Mouse (Mus musculus) right cerebral cortex, adult 18-20 months (tissue): ENCODE results near the gene Ramp3.
A peak's percentile ranks its signal among the peaks of the same experiment; 100 is the strongest.
"Not testable (repeated sequence)": the region's sequence is repeated elsewhere in the genome, so short reads cannot be mapped to it uniquely, and the experiment has no call there.

Source experiments
- DNase-seq: peaks from one replicate; pipeline ENCODE4 v3.0.0; 2022; ENCODE audit warnings: mixed read lengths

Gene Ramp3

GRCm38 (mm10) chr11:6658271-6658670, at the start of gene Ramp3:
Gene Ramp3, plus strand, starts transcription at chr11:6658521.
- no peak for DNase-seq

GRCm38 (mm10) chr11:6615250-6616205, 42.8 kb upstream of the Ramp3 start:
- DNase-seq: no peak

- no peak for DNase-seq
These were observed 34.6 kb upstream of the Ramp3 start for GRCm38 (mm10) chr11:6623704-6624103.

GRCm38 (mm10) chr11:6624619-6625382, 33.5 kb upstream of the Ramp3 start:
- no peak for DNase-seq

DNA sequence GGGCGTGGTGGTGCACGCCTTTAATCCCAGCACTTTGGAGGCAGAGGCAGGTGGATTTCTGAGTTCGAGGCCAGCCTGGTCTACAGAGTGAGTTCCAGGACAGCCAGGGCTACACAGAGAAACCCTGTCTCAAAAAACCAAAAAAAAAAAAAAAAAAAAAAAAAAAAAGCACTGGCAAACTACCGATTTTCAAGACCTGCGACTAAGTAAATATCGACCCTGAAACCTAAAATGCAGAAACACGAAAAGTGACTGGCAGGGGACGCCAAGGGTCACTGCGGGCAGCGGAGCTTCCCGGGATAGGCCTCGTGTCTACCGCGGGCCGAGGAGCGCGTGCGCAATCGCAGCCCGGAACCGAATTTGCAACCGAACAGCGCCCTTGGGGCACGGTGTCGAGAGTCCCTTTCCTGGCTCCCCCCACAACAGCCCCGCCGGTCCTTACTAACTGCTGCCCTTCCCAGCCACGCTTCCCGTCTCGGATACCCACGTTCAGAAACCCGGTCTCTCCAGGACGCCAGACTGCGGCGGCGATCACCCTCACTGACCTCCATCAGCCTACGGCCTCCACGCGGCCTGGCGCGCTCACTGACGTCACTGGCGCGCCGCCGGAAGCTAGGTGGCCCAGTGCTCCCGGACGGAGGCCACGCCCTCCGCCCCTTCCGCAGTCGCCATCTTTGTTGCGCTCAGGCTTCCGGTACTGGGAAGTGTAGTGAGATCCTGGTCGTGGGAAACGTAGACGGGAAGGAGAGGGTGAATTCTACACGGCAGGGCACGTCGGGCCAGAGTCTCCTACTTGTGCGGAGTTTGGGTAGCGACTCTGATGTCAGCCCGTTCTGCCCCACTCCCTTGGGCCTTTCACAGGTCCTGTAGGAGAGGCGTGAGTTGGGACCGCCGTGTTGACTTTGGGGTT, 32.6 kb upstream of the Ramp3 start, which contains the start of gene Tbrg4:
Tbrg4 (minus strand) TSS at position 590 of the 910 bp plus-strand sequence.
- DNase-seq: peak; percentile 94

DNA sequence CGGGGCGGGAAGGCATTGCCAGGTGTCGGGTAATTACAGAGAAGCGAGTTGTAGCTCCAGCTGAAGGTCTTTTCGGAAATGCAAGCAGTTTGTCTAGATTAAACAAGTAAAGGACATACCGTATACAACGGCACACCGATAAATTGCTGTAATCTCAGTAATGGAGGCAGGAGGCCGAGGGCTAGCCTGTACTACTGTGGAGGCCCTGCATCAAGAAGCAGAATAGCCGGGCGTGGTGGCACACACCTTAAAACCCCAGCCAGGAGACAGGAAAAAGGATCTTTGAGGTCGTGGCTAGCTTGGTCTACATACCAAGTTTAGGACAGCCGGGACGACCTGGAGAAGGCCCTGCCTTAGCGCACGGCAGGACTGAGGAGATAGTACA, 31.9 kb upstream of the Ramp3 start:
- DNase-seq: peak; percentile 14

- no peak for DNase-seq
These were observed 30.6 kb upstream of the Ramp3 start for GRCm38 (mm10) chr11:6627731-6628130.

- DNase-seq: peak; percentile 28
These were observed 29.8 kb upstream of the Ramp3 start for GRCm38 (mm10) chr11:6628568-6628967.

DNA sequence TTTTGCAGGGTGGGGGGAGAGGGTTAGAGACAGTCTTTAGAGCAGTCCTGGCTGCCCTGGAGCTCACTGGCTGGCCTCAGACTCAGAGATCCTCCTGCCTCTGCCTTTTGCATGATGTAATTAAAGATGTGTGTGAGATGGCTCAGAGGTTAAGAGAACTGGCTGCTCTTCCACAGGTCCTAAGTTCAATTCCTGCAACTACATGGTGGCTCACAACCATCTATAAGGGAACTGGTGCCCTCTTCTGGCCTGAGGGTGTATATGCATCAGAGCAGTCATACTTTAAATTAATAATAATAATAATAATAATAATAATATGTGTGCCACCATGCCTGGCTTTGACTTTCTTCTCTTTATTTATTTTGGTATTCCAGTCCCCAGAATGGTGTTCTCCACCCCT, 28.7 kb upstream of the Ramp3 start:
- no peak for DNase-seq

DNA sequence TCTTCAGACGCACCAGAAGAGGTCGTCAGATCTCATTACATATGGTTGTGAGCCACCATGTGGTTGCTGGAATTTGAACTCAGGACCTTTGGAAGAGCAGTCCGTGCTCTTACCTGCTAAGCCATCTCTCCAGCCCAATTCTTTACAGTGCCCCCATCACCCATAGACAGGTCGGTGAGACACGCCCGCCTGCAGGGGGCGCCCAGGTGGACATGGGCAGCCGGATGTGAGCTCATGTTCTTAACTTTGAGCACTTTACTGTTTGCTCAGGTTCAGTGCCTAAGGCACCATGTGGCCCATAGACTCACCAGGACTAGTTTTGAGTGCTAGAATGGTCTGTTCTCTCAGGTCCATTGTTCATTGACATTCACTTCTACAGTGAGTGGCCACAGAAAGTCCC, 22.2 kb upstream of the Ramp3 start:
- no peak for DNase-seq

DNA sequence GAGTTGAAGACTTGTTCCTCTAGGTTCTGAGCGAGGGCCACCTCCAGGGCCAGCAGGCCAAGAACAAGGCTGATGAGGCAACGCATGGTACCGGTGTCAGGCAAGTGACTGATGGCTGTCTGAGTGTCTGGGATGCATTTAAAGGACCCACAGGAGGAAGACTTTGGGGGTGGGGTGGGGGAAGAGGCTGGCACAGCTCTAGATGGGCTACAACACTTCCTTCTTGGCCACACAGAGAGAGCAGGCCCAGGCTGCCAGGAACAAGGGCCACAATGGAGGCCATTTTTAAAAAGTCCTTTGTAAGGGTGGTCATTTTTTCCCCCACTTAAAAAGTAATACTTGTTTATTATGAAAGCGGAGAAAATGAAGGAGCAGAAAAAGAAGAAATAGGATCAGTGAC, 19.8 kb upstream of the Ramp3 start, which contains the start of gene Wap:
Wap (minus strand) TSS at position 101 of the 400 bp plus-strand sequence.
- no peak for DNase-seq

DNA sequence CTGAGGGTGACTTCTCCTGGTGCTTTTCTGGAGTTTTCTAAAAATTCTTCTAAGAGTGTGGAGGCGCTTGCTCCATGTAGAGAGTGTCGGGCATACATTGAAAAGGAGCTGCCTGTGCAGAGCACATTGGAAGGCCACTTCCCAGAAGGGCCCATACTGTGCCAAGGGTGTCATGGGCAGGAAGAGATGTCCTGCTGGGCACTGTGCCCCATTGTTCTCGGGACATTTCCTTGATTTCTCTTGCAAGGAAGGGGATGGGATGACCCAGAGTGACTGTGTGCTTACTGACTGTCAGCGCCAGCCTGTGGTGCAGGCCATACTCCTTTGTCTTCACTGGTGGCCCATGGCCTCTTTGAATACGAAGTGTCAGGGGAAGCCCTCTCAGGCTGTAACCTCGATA, 19.2 kb upstream of the Ramp3 start:
- no peak for DNase-seq

DNA sequence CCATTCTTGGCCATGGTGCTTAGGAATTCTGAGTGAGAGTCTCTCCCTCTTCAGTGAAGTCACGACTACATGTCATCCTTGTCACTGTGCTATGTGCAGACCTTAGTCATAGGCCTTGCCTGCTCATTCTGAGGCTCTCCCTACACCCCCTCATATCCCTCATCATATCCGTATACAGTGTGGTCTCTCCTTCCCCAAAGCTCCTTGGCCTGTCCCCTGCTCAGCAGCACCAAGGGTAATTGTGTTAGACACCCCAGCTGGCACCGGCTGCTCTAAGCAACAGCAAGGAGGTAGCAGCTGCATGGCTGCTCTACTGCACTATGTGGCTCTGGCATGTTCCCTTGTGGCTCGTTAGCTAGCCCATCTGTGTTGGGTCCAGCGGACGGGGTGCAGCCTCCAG, 13.8 kb upstream of the Ramp3 start:
- no peak for DNase-seq

- DNase-seq: no peak
These were observed 10.2 kb upstream of the Ramp3 start for GRCm38 (mm10) chr11:6647831-6648724.

GRCm38 (mm10) chr11:6650519-6650918, 7.8 kb upstream of the Ramp3 start:
- no peak for DNase-seq

- not testable (repeated sequence) for DNase-seq
These were observed 5.3 kb upstream of the Ramp3 start for GRCm38 (mm10) chr11:6652978-6653377.

- peak; percentile 82 for DNase-seq
These were observed 3.4 kb upstream of the Ramp3 start for GRCm38 (mm10) chr11:6654903-6655302.

DNA sequence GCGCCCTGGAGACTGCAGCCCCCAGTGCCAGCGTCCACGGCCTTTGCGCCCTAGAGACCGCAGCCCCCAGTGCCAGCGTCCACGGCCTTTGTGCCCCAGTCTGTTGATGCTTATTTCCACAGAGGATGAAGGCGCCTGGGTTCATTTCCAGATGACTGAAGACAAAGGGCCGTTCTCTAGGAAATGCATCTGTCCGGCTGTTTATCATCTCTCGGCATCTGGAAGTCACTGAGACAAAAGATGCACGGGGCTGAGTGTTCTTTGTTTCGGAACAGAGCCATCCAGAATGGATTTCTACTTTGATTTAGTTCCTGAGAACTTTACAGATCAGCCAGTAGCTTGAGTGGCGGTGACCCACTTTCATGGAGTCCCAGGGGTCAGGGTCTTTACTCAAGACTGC, 2.9 kb downstream of the Ramp3 start:
- DNase-seq: no peak

- no peak for DNase-seq
These were observed 8.3 kb downstream of the Ramp3 start for GRCm38 (mm10) chr11:6666634-6667033.

DNA sequence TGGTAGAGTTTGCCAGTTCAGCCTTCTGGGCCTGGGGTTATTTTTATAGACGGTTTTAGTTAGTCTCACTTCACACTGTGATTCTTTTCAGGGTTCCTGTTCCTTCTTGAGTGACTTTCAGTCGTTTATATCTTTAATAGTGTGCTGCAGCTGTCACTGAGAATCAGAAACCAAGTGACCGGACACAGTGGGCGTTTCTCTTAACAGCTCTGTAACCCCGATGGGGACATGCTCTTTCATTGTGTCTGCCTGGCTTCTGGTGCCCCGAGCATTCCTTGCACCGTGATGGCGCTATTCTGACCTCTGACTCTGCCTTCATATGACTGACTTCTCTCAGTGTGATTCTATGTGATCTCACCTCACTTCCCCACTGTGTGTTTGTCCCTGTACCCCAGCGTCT, 10.7 kb downstream of the Ramp3 start:
- no peak for DNase-seq

DNA sequence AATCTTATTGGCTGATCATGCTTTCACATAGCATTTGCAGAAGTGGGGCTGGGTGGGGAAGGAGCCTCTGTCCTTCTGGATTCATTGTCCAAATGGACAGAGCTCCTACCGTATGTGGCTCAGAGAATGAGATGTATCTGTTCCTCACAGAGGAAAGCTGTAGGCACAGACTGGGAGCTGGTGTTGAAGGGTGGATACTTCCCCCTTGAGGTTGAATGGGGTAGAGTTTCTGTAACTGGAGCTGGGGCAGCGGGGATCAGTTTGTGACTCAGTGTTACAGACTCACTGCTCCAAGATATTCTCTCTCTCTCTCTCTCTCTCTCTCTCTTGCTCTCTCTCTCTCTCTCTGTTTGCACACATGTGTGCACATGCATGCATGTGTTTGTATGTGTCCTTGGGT, 11.7 kb downstream of the Ramp3 start:
- DNase-seq: no peak

GRCm38 (mm10) chr11:6670826-6671225, 12.5 kb downstream of the Ramp3 start:
- DNase-seq: no peak
